ENCODE assay signal across 7 mouse cellular contexts in genomic region chr17:74293687-74294425, GRCm38 (mm10). TPM values are rescaled to one million over a fixed set of nuclear protein-coding genes. Genes with fewer than 3 reads are reported as not detected.
DNase-seq lines count a peak whose midpoint lies in the region; ATAC-seq and TF ChIP-seq lines count a peak whose summit lies in the region.

No protein-coding gene starts in this region.

- 2% methylated on average over 18 of the region's 18 CpGs for WGBS in heart, embryonic 10.5 days
- WGBS in kidney, embryonic 15.5 days, result under 1% methylated on average over 18 of the region's 18 CpGs
- WGBS in macrophage (ENCODE audit: missing documents), result 4% methylated on average over 18 of the region's 18 CpGs
- under 1% methylated on average over 18 of the region's 18 CpGs for WGBS in stomach, embryonic 16.5 days

- H3K4me3 ChIP-seq in C2C12 (ENCODE audit: insufficient read depth, poor library complexity, severe bottlenecking) (peak overlapping the region; percentile 90), macrophage (ENCODE audit: inconsistent target) (peak overlapping the region; percentile 87)
- H3K4me3 ChIP-seq in cortical plate, adult 2 months (ENCODE audit: insufficient read depth, low read length), result peak overlapping the region; percentile 82
- H3K4me3 ChIP-seq in heart, embryonic 10.5 days, result peak overlapping the region; percentile 94
- H3K4me3 ChIP-seq in kidney, embryonic 15.5 days (replicated peaks), result peak overlapping the region; percentile 88
- peak overlapping the region; percentile 92 for H3K4me3 ChIP-seq in stomach, embryonic 16.5 days (replicated peaks; ENCODE audit: low read length)

- no peak for TF ChIP-seq CTCF in C2C12 (IDR thresholded peaks at IDR 0.05; ENCODE audit: control insufficient read depth, insufficient read depth, insufficient read length)
- TF ChIP-seq CTCF in cortical plate, adult 2 months (IDR thresholded peaks at IDR 0.05; ENCODE audit: extremely low read depth, insufficient read depth, low read length), result no peak

- H3K79me2 ChIP-seq in C2C12 (ENCODE audit: control insufficient read depth, insufficient read depth) (peaks cover 57% of the 10 kb centered on the region), macrophage (ENCODE audit: inconsistent target) (peaks cover 54% of the 10 kb centered on the region)

- H3ac ChIP-seq in C2C12 (ENCODE audit: control insufficient read depth, insufficient read length, low read depth), result peak overlapping the region; percentile 76

- no peaks in the 10 kb centered on the region for H3K9me3 ChIP-seq in heart, embryonic 10.5 days
- no peaks in the 10 kb centered on the region for H3K9me3 ChIP-seq in kidney, embryonic 15.5 days (replicated peaks)
- no peaks in the 10 kb centered on the region for H3K9me3 ChIP-seq in stomach, embryonic 16.5 days (replicated peaks; ENCODE audit: control insufficient read depth, low read length)

- H3K4me2 ChIP-seq in kidney, embryonic 15.5 days, result peak overlapping the region; percentile 87
- peak overlapping the region; percentile 75 for H3K4me2 ChIP-seq in stomach, embryonic 16.5 days (ENCODE audit: low read depth, low read length)

- peak; percentile 58 for DNase-seq in 3134 (ENCODE audit: extremely low read depth, insufficient read length, low spot score)
- no peak for DNase-seq in heart, embryonic 10.5 days (ENCODE audit: low spot score)

- H3K27me3 ChIP-seq in C2C12 (ENCODE audit: control insufficient read depth, insufficient read depth, insufficient read length), result no peaks in the 10 kb centered on the region
- no peaks in the 10 kb centered on the region for H3K27me3 ChIP-seq in heart, embryonic 10.5 days (ENCODE audit: insufficient read depth, poor library complexity, severe bottlenecking)
- no peaks in the 10 kb centered on the region for H3K27me3 ChIP-seq in kidney, embryonic 15.5 days
- H3K27me3 ChIP-seq in stomach, embryonic 16.5 days (ENCODE audit: control insufficient read depth, insufficient read depth, low read length), result no peaks in the 10 kb centered on the region

- H3K36me3 ChIP-seq in C2C12 (ENCODE audit: control insufficient read depth, insufficient read depth) (peaks cover 15% of the 10 kb centered on the region), macrophage (ENCODE audit: inconsistent target) (no peaks in the 10 kb centered on the region)
- peaks cover 13% of the 10 kb centered on the region for H3K36me3 ChIP-seq in heart, embryonic 10.5 days
- peaks cover 13% of the 10 kb centered on the region for H3K36me3 ChIP-seq in kidney, embryonic 15.5 days
- H3K36me3 ChIP-seq in stomach, embryonic 16.5 days (ENCODE audit: control insufficient read depth, insufficient read depth, low read length), result peaks cover 6% of the 10 kb centered on the region

- H3K27ac ChIP-seq in cortical plate, adult 2 months (ENCODE audit: insufficient read depth, low read length), result peak overlapping the region; percentile 87; the same call in 1 of the 2 replicates
- H3K27ac ChIP-seq in heart, embryonic 10.5 days, result peak overlapping the region; percentile 98
- H3K27ac ChIP-seq in kidney, embryonic 15.5 days, result peak overlapping the region; percentile 99
- H3K27ac ChIP-seq in macrophage, result peak overlapping the region; percentile 69
- H3K27ac ChIP-seq in stomach, embryonic 16.5 days (ENCODE audit: low read length), result peak overlapping the region; percentile 99

- ATAC-seq in kidney, embryonic 15.5 days (replicated peaks; ENCODE audit: low FRiP score), result no peak
- ATAC-seq in stomach, embryonic 16.5 days (ENCODE audit: insufficient read depth, low FRiP score), result no peak; the same call in 1 of the 2 replicates

- TF ChIP-seq POLR2A in cortical plate, adult 2 months (IDR thresholded peaks at IDR 0.05; ENCODE audit: extremely low read depth, insufficient read depth, low read length), result no peak

- no peaks in the 10 kb centered on the region; the same call in 1 of the 2 replicates for H3K4me1 ChIP-seq in cortical plate, adult 2 months (ENCODE audit: control insufficient read depth, insufficient read depth, low read length)
- H3K4me1 ChIP-seq in heart, embryonic 10.5 days, result peaks cover 22% of the 10 kb centered on the region
- H3K4me1 ChIP-seq in kidney, embryonic 15.5 days, result peaks cover 28% of the 10 kb centered on the region
- H3K4me1 ChIP-seq in stomach, embryonic 16.5 days (ENCODE audit: control insufficient read depth, insufficient read depth, low read length), result peaks cover 20% of the 10 kb centered on the region

- peaks cover 52% of the 10 kb centered on the region for H3K79me3 ChIP-seq in C2C12 (ENCODE audit: low read depth)

- H3K9ac ChIP-seq in kidney, embryonic 15.5 days, result peak overlapping the region; percentile 92
- peak overlapping the region; percentile 97 for H3K9ac ChIP-seq in stomach, embryonic 16.5 days (ENCODE audit: low read length)

TF ChIP-seq in C2C12, 6 proteins besides CTCF, POLR2A, EP300 and RAD21:
- TF ChIP-seq USF1 (IDR thresholded peaks at IDR 0.05; ENCODE audit: low read depth) (no peak), FOSL1 (IDR thresholded peaks at IDR 0.05; ENCODE audit: insufficient read depth, low read length, poor library complexity, severe bottlenecking) (no peak), MYOG (IDR thresholded peaks at IDR 0.05; ENCODE audit: control insufficient read depth, extremely low read depth, insufficient read length) (no peak), MYOD1 (IDR thresholded peaks at IDR 0.05; ENCODE audit: control insufficient read depth, insufficient read length, low read depth) (no peak), CEBPB (IDR thresholded peaks at IDR 0.05; ENCODE audit: low read depth) (no peak)

RNA-seq across cellular contexts. Expression of gene Memo1, which starts 1.5 kb away (rescaled TPM):
- 63.5 TPM for polyA plus RNA-seq in C2C12 (2012; fragmentation: generic; extraction: Trizol)
- polyA plus RNA-seq in cortical plate, adult 2 months (2012; rRNA removed), result 46.5 and 47.7 TPM in 2 replicates
- 79.6 and 80.7 TPM in 2 replicates for polyA plus RNA-seq in heart, embryonic 10.5 days (2016; fragmentation: Nextera tagmentation; extraction: Ambion mirVana)
- polyA plus RNA-seq in kidney, embryonic 15.5 days (2015; fragmentation: Nextera tagmentation; extraction: Ambion mirVana), result 77.4 and 81.7 TPM in 2 replicates
- total RNA-seq in macrophage (2018; cell fraction: chromatin; rRNA removed), result 100 to 1,000 TPM in 14 of 26 experiments, 10 to 100 TPM in 12; 69.4 to 140 (median 101) TPM
- 10 to 100 TPM; 45.8 to 60.4 (median 53.2) TPM for total RNA-seq in macrophage (2018; cell fraction: cytosol; rRNA removed)
- 100 to 1,000 TPM in 2 of 26 experiments, 10 to 100 TPM in 24; 39.8 to 128 (median 70.4) TPM for total RNA-seq in macrophage (2018; cell fraction: nucleus; rRNA removed)
- 43.0 to 85.8 TPM (median 55.8 TPM) in 3 replicates for polyA plus RNA-seq in macrophage (2018)
- 82.7 and 87.5 TPM in 2 replicates for polyA plus RNA-seq in stomach, embryonic 16.5 days (2015; fragmentation: Nextera tagmentation; extraction: Ambion mirVana)

RNA-seq across cellular contexts. Expression of gene Dpy30, which starts 29.9 kb away (rescaled TPM):
- polyA plus RNA-seq in C2C12 (2012; fragmentation: generic; extraction: Trizol), result 117 TPM
- polyA plus RNA-seq in cortical plate, adult 2 months (2012; rRNA removed), result 69.0 and 69.4 TPM in 2 replicates
- polyA plus RNA-seq in heart, embryonic 10.5 days (2016; fragmentation: Nextera tagmentation; extraction: Ambion mirVana), result 223 and 232 TPM in 2 replicates
- 237 and 269 TPM in 2 replicates for polyA plus RNA-seq in kidney, embryonic 15.5 days (2015; fragmentation: Nextera tagmentation; extraction: Ambion mirVana)
- total RNA-seq in macrophage (2018; cell fraction: chromatin; rRNA removed), result 10 to 100 TPM in 3 of 26 experiments, 1 to 10 TPM in 21, not detected in 2; 1.4 to 18.5 (median 6.5) TPM
- total RNA-seq in macrophage (2018; cell fraction: cytosol; rRNA removed), result 10 to 100 TPM; 33.6 to 73.2 (median 46.1) TPM
- total RNA-seq in macrophage (2018; cell fraction: nucleus; rRNA removed), result 10 to 100 TPM in 11 of 26 experiments, 1 to 10 TPM in 15; 1.7 to 18.9 (median 7.5) TPM
- polyA plus RNA-seq in macrophage (2018), result 46.3 to 83.5 TPM (median 55.5 TPM) in 3 replicates
- 207 and 212 TPM in 2 replicates for polyA plus RNA-seq in stomach, embryonic 16.5 days (2015; fragmentation: Nextera tagmentation; extraction: Ambion mirVana)

RNA-seq across cellular contexts. Expression of gene Spast, which starts 44.9 kb away (rescaled TPM):
- polyA plus RNA-seq in C2C12 (2012; fragmentation: generic; extraction: Trizol) (9.5 TPM), macrophage (2018) (17.9 to 23.6 TPM (median 19.3 TPM) in 3 replicates)
- 25.2 and 26.4 TPM in 2 replicates for polyA plus RNA-seq in cortical plate, adult 2 months (2012; rRNA removed)
- polyA plus RNA-seq in heart, embryonic 10.5 days (2016; fragmentation: Nextera tagmentation; extraction: Ambion mirVana), result 11.8 and 12.3 TPM in 2 replicates
- polyA plus RNA-seq in kidney, embryonic 15.5 days (2015; fragmentation: Nextera tagmentation; extraction: Ambion mirVana), result 13.0 and 14.4 TPM in 2 replicates
- 10 to 100 TPM; 10.4 to 54.2 (median 35.0) TPM for total RNA-seq in macrophage (2018; cell fraction: chromatin; rRNA removed)
- total RNA-seq in macrophage (2018; cell fraction: cytosol; rRNA removed), result 10 to 100 TPM; 15.1 to 29.9 (median 22.1) TPM
- 10 to 100 TPM; 13.9 to 43.9 (median 22.4) TPM for total RNA-seq in macrophage (2018; cell fraction: nucleus; rRNA removed)
- 11.3 and 11.7 TPM in 2 replicates for polyA plus RNA-seq in stomach, embryonic 16.5 days (2015; fragmentation: Nextera tagmentation; extraction: Ambion mirVana)
